Mouse (Mus musculus) ES-E14 (cell line): ENCODE results near the gene Def8. TPM values are rescaled to one million over a fixed set of nuclear protein-coding genes. Genes with fewer than 3 reads are reported as not detected.

Source experiments
- DNase-seq: peaks from one replicate; pipeline ENCODE4 v3.0.0-alpha.2; 2013; ENCODE audit warnings: low read depth, low spot score
- H3K27ac ChIP-seq: 2 replicates; pipeline ENCODE4 v1.5.1; 2012; ENCODE audit warnings: low read depth, mild to moderate bottlenecking, low read length, moderate library complexity, mixed read lengths; ENCODE audit not compliant: poor library complexity, insufficient read depth, severe bottlenecking
- H3K36me3 ChIP-seq: 2 replicates; pipeline ENCODE4 v1.6.1; 2012; ENCODE audit warnings: mild to moderate bottlenecking, low read length, moderate library complexity, mixed read lengths; ENCODE audit not compliant: control insufficient read depth, poor library complexity, insufficient read depth, severe bottlenecking
- H3K4me1 ChIP-seq, 2 experiments: fragments of 150-350 bp in 1 of 2; sonication (generic) in 1 of 2; 2 replicates each; pipeline ENCODE4 v1.6.1; 2012; ENCODE audit warnings: low read length in 2 of 2, mild to moderate bottlenecking in 1 of 2, mixed read lengths in 1 of 2; ENCODE audit not compliant: control insufficient read depth in 2 of 2, insufficient read depth in 2 of 2, poor library complexity in 1 of 2
- H3K4me3 ChIP-seq, 2 experiments: fragments of 150-350 bp in 1 of 2; sonication (generic) in 1 of 2; 2 replicates each; pipeline ENCODE4 v1.5.1; 2012; ENCODE audit warnings: low read length in 2 of 2, low read depth in 1 of 2, mild to moderate bottlenecking in 1 of 2, mixed read lengths in 1 of 2; ENCODE audit not compliant: insufficient read depth in 1 of 2, poor library complexity in 1 of 2, severe bottlenecking in 1 of 2
- H3K9ac ChIP-seq: 2 replicates; pipeline ENCODE4 v1.6.1; 2012; ENCODE audit warnings: low read depth, mild to moderate bottlenecking, low read length, mixed read lengths; ENCODE audit not compliant: poor library complexity, insufficient read depth, severe bottlenecking
- H3K9me3 ChIP-seq: fragments of 150-350 bp; sonication (generic); 2 replicates; pipeline ENCODE4 v1.6.1; 2012; ENCODE audit warnings: low read depth, mild to moderate bottlenecking, low read length; ENCODE audit not compliant: control insufficient read depth, insufficient read depth
- CHD2 ChIP-seq: IDR thresholded peaks from 2 replicates; pipeline ENCODE4 v1.6.1; 2014; ENCODE audit warnings: mild to moderate bottlenecking, low read depth, low read length, inconsistent platforms
- HCFC1 ChIP-seq: IDR thresholded peaks from 2 replicates; pipeline ENCODE4 v1.6.1; 2012; ENCODE audit warnings: low read length, inconsistent platforms, borderline replicate concordance; ENCODE audit not compliant: insufficient read depth
- MAFK ChIP-seq: IDR thresholded peaks from 2 replicates; pipeline ENCODE4 v1.6.1; 2014; ENCODE audit warnings: mild to moderate bottlenecking, low read depth, low read length, inconsistent platforms; ENCODE audit not compliant: insufficient read depth
- ZC3H11A ChIP-seq: IDR thresholded peaks from 2 replicates; pipeline ENCODE4 v1.6.1; 2012; ENCODE audit warnings: low read depth, mild to moderate bottlenecking, inconsistent platforms, low read length, borderline replicate concordance
- ZNF384 ChIP-seq: IDR thresholded peaks from 2 replicates; pipeline ENCODE4 v1.6.1; 2012; ENCODE audit warnings: low read depth, low read length, inconsistent platforms
- in situ Hi-C, 2 experiments: fragments of 600-800 bp; cut with MboI; formaldehyde crosslinking; loops; one replicate each; pipeline ENCODE4 v1.15.1; 2025; ENCODE audit warnings: low sequenced_read_pairs in 2 of 2, inconsistent platforms in 1 of 2; ENCODE audit not compliant: unreplicated experiment in 2 of 2
- total RNA-seq: library from RNA; depleted of rRNA; stranded (reverse); fragments of 300-350 nt; gene quantifications from 2 replicates; pipeline ENCODE4 v1.2.3, GENCODE M21; 2012

Def8 gene
- total RNA-seq, 1 experiment: 42.5 TPM

DNA sequence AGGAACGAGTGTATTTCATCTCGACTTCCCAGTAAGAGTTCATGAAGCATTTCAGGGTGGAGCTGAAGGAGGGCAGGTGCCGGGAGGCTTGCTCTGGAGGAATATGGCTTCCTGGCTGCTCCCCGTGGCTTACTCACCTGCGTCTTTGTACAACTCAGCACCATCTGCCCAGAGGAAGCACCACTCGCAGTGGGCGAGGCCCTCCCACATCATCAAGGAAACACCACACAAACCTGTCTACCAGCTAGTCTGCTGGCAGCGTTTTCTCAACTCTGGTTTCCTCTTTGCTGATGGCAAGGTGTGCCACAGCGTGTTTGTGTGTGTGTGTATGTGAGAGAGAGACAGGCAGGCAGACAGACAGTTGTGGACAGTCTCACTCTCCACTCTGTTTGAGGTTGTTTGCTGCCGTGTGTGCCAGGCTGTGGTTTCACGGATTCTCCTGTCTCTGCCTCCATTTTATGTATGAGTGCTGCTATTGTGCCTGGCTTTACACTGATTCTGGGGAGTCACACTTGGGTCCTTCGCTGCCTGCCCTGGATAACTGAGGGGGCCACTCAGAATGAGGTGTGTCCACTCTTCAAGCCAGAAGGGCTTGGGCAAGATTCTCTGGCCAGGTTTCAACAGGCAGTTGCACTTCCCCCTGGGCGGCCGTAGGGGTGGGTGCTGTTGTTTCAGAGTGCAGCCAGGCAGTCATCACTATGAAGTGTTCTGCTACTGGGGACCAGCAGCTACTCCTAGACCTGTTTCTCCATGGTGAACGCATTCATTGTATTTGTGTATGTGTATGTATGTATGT, 68.2 kb downstream of the Def8 start:
- Histone ChIP-seq H3K36me3 (peaks cover 63% of the 10 kb centered on the region), H3K4me1 (no peaks in the 10 kb centered on the region), H3K27ac (no peak overlapping the region), H3K4me3 (no peak overlapping the region), H3K9me3 (no peaks in the 10 kb centered on the region), H3K9ac (no peak overlapping the region)
- in situ Hi-C loops: no loop called here
- DNase-seq: no peak
- TF ChIP-seq ZC3H11A: no peak
- TF ChIP-seq MAFK: no peak
- no peak for TF ChIP-seq ZNF384
- TF ChIP-seq CHD2: no peak
- TF ChIP-seq HCFC1: no peak

DNA sequence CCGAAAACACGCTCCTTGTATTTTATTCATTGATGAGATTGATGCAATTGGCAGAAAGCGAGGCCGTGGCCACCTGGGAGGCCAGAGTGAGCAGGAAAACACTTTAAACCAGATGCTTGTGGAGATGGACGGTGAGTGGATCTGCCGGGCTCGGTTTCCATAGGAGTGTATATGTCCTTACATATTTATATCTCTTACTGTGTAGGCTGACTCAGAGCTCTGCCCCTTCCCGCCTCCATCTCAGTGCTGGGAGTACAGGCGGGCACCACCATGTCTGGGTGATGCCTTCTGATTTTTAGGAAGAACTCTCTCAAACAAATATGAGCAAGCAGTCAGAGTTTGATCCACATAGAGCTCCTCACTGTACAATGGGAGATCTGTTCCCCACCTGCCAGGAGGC, 69.6 kb downstream of the Def8 start:
- H3K36me3 ChIP-seq: peaks cover 54% of the 10 kb centered on the region
- H3K27ac ChIP-seq: no peak overlapping the region
- no peak for DNase-seq
- peaks cover 0 to 2% of the 10 kb centered on the region in 2 experiments; a peak in 2 of 4 replicates for H3K4me1 ChIP-seq
- in situ Hi-C loops: no loop called here
- H3K9me3 ChIP-seq: no peaks in the 10 kb centered on the region
- H3K9ac ChIP-seq: no peak overlapping the region
- no peak overlapping the region for H3K4me3 ChIP-seq
- TF ChIP-seq CHD2 (no peak), ZNF384 (no peak)

DNA sequence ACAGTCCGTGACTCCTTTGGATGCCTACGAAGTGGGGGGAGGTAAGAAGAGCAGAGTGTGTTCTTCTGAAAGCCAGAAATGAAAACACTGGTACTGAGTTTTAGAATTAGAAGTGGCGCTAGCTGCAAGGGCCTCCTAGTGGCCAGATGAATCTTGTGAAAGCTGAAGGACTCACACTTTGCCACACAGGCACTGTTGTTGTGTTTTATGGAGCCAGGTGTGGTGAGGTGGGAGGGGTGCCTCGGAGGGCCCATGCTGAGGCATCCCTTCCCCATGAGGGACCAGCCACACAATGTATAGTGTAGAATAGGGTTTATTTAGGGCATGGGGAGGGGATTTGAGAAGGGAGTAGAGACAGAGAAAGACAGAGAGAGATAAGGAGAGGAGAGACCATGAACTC, 74.4 kb downstream of the Def8 start:
- TF ChIP-seq MAFK (no peak), HCFC1 (no peak), ZC3H11A (no peak), CHD2 (no peak), ZNF384 (no peak)
- H3K27ac ChIP-seq: no peak overlapping the region
- H3K9me3 ChIP-seq: no peaks in the 10 kb centered on the region
- H3K36me3 ChIP-seq: peaks cover 56% of the 10 kb centered on the region
- H3K4me1 ChIP-seq: peaks cover 0 to 2% of the 10 kb centered on the region in 2 experiments; a peak in 2 of 4 replicates
- in situ Hi-C loops: no loop called here
- no peak for DNase-seq
- H3K4me3 ChIP-seq: no peak overlapping the region
- H3K9ac ChIP-seq: no peak overlapping the region

DNA sequence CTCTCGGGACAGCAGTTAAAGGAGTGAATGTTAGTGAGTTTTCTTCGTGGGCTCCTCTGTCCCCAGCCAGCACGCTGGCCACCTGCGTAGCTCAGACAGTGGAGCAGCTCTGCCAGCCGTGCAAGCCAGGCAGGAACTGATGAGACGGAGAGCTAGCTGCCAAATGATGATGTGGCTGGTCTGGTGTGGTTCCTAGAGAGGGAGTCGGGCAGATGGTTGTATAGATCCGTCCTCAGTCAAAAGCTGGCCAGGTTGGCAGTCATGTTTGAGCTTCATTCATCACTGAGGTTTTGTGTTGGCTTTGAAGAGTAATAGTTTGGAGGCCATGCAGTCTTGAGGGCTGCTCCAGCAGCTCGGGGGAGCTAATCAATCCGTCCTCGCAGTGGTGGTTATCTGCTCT, 75.6 kb downstream of the Def8 start:
- H3K4me1 ChIP-seq: peaks cover 0 to 2% of the 10 kb centered on the region in 2 experiments; a peak in 2 of 4 replicates
- no peak overlapping the region for H3K9ac ChIP-seq
- H3K9me3 ChIP-seq: no peaks in the 10 kb centered on the region
- TF ChIP-seq MAFK (no peak), CHD2 (no peak), HCFC1 (no peak), ZC3H11A (no peak), ZNF384 (no peak)
- no peak overlapping the region for H3K27ac ChIP-seq
- in situ Hi-C loops: no loop called here
- no peak overlapping the region for H3K4me3 ChIP-seq
- DNase-seq: no peak
- H3K36me3 ChIP-seq: peaks cover 53% of the 10 kb centered on the region

DNA sequence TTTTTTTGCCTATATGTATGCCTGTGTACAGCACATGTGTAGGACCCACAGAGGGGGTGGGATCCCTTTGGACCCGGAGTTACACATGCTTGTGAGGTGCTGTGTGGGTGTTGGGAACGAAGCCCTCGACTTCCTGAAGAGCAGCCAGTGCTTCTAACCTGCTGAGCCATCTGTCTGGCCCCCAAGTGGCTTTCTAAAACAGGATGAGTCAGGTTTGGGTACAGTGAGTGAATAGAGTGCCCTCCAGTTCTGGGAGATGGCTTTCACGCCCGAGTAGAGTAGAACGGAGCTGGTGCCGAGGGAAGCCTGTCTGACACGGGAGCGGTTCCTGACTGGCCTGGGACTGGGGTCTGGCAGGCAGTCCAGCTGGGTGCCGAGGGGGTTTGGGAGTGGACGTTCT, 76.2 kb downstream of the Def8 start:
- in situ Hi-C loops: no loop called here
- peaks cover 51% of the 10 kb centered on the region for H3K36me3 ChIP-seq
- no peak for TF ChIP-seq ZC3H11A
- no peak for TF ChIP-seq MAFK
- TF ChIP-seq HCFC1: no peak
- TF ChIP-seq ZNF384: no peak
- no peak for TF ChIP-seq CHD2
- DNase-seq: no peak
- H3K4me3 ChIP-seq: no peak overlapping the region
- no peak overlapping the region for H3K27ac ChIP-seq
- no peaks in the 10 kb centered on the region for H3K9me3 ChIP-seq
- no peak overlapping the region for H3K9ac ChIP-seq
- peaks cover 0 to 5% of the 10 kb centered on the region in 2 experiments; a peak in 2 of 4 replicates for H3K4me1 ChIP-seq
